Mouse (Mus musculus) erythroid progenitor cell, adult 5-6 weeks (primary cell): ENCODE data around the gene Fhit. TPM values are rescaled to one million over a fixed set of nuclear protein-coding genes. Genes with fewer than 3 reads are reported as not detected.

ENCODE experiments used
- ATAC-seq: replicated peaks from 2 replicates; pipeline ENCODE4 v1.8.0; 2016; ENCODE audit warnings: moderate number of reproducible peaks, mild to moderate bottlenecking, moderate TSS enrichment, inconsistent platforms; ENCODE audit not compliant: poor library complexity, low FRiP score, severe bottlenecking
- total RNA-seq, 2 experiments: library from RNA; stranded (forward) in 1 of 2; stranded (reverse) in 1 of 2; fragments of 150-400 nt in 1 of 2; fragments of 186-747, 209-891 nt in 1 of 2; gene quantifications; 2 replicates each; pipeline versions ENCODE4 v1.2.3 to v1.2.4; 2015 to 2017; ENCODE audit warnings: low replicate concordance in 2 of 2

Gene Fhit
- total RNA-seq, 2 experiments from 2014 or later, result not detected

- ATAC-seq, result no peak
Observed at GRCm38 (mm10) chr14:10211184-10211583, 950.7 kb downstream of the Fhit start.

- no peak for ATAC-seq
Observed at GRCm38 (mm10) chr14:10209007-10209406, 952.8 kb downstream of the Fhit start.

GRCm38 (mm10) chr14:10205699-10206098, 956.1 kb downstream of the Fhit start:
- ATAC-seq, result no peak

- ATAC-seq, result no peak
Observed at GRCm38 (mm10) chr14:10205290-10205689, 956.5 kb downstream of the Fhit start.

- ATAC-seq, result no peak
Observed at GRCm38 (mm10) chr14:10194130-10194529, 967.7 kb downstream of the Fhit start.

GRCm38 (mm10) chr14:10171761-10172160, 990.1 kb downstream of the Fhit start:
- no peak for ATAC-seq

GRCm38 (mm10) chr14:10166641-10167429, 995.0 kb downstream of the Fhit start:
- ATAC-seq, result no peak

GRCm38 (mm10) chr14:10149872-10150271, 1012.0 kb downstream of the Fhit start:
- ATAC-seq, result no peak

GRCm38 (mm10) chr14:10139311-10139710, 1022.5 kb downstream of the Fhit start:
- no peak for ATAC-seq

GRCm38 (mm10) chr14:10133873-10134272, 1028.0 kb downstream of the Fhit start:
- no peak for ATAC-seq

- ATAC-seq, result no peak
Observed at GRCm38 (mm10) chr14:10129675-10130074, 1032.2 kb downstream of the Fhit start.

- no peak for ATAC-seq
Observed at GRCm38 (mm10) chr14:10129088-10129487, 1032.7 kb downstream of the Fhit start.

GRCm38 (mm10) chr14:10126536-10126935, 1035.3 kb downstream of the Fhit start:
- no peak for ATAC-seq

GRCm38 (mm10) chr14:10122176-10122575, 1039.7 kb downstream of the Fhit start:
- ATAC-seq, result no peak

- ATAC-seq, result no peak
Observed at GRCm38 (mm10) chr14:10096236-10096635, 1065.6 kb downstream of the Fhit start.

- no peak for ATAC-seq
Observed at GRCm38 (mm10) chr14:10079062-10079461, 1082.8 kb downstream of the Fhit start.

- ATAC-seq, result no peak
Observed at GRCm38 (mm10) chr14:10049947-10050346, 1111.9 kb downstream of the Fhit start.

- no peak for ATAC-seq
Observed at GRCm38 (mm10) chr14:10047123-10047783, 1114.6 kb downstream of the Fhit start.

- no peak for ATAC-seq
Observed at GRCm38 (mm10) chr14:10046336-10047122, 1115.3 kb downstream of the Fhit start.

- ATAC-seq, result no peak
Observed at GRCm38 (mm10) chr14:10038021-10038420, 1123.8 kb downstream of the Fhit start.
